15 mouse cellular contexts compared by ENCODE assay signal in the genomic region with DNA sequence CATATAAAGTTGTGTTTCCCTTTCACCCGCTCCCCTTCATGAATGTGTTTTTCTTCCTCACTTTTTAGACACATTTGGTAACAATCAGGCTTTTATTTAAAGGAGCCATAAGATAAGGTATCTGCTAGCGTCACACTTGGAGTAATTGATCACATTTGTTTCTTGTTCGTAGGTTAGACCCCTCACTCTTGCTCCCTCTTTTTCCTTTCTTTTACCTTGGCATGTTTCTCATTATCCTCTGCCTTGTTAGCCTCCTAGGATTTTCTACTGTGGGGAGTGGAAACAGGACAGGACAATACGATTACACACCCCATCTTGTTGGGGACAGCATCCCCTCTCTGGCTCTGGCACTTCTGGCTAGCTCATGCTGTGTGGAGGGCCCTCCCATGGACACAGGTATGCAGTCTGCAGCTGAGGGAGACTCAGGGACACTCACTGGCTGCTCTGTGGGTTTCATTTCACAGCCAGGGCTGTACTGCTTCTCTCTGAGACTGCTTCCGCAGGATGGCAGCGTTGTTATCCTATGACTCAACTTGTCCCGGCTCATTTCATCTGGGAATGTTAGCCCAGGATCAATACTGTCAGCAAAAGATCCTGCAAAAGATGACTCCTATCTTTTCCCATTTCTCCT.
DNase-seq lines count a peak whose midpoint lies in the region; ATAC-seq and TF ChIP-seq lines count a peak whose summit lies in the region.
"Had no signal": no experiment of that assay in that cellular context is flagged by ENCODE, and none has a peak within 500 bp of the region (broad histone marks: within the 10 kb centered on the region; RNA-seq: fewer than 3 reads in every experiment).

No protein-coding gene starts in this region.

- peaks cover 52% of the 10 kb centered on the region for H3K27me3 ChIP-seq in forebrain, embryonic 10.5 days (ENCODE audit: poor library complexity, severe bottlenecking)
- H3K27me3 ChIP-seq in forebrain, embryonic 14.5 days (replicated peaks; ENCODE audit: control insufficient read depth, insufficient read depth, low read length) = peaks cover 7% of the 10 kb centered on the region; the same call in 1 of the 2 replicates
- H3K27me3 ChIP-seq in kidney, embryonic 16.5 days (ENCODE audit: insufficient read depth, low read length) = no peaks in the 10 kb centered on the region
- H3K27me3 ChIP-seq in embryonic facial prominence, embryonic 11.5 days (ENCODE audit: control insufficient read depth, insufficient read depth, low read length) = no peaks in the 10 kb centered on the region
- H3K27me3 ChIP-seq in limb, embryonic 14.5 days (ENCODE audit: control insufficient read depth, insufficient read depth, low read length) = no peaks in the 10 kb centered on the region

- no peaks in the 10 kb centered on the region for H3K36me3 ChIP-seq in forebrain, embryonic 10.5 days (replicated peaks)
- H3K36me3 ChIP-seq in forebrain, embryonic 14.5 days (ENCODE audit: control insufficient read depth, insufficient read depth, low read length) = no peaks in the 10 kb centered on the region
- H3K36me3 ChIP-seq in kidney, embryonic 16.5 days (ENCODE audit: insufficient read depth, low read length) = no peaks in the 10 kb centered on the region
- no peaks in the 10 kb centered on the region for H3K36me3 ChIP-seq in embryonic facial prominence, embryonic 11.5 days (replicated peaks; ENCODE audit: control insufficient read depth, insufficient read depth, low read depth, low read length)
- no peaks in the 10 kb centered on the region for H3K36me3 ChIP-seq in limb, embryonic 14.5 days (ENCODE audit: control insufficient read depth, insufficient read depth, low read length)
- H3K36me3 ChIP-seq: forebrain, embryonic 15.5 days; neural tube, embryonic 13.5 days had no signal

- no peak for DNase-seq in forebrain, embryonic 10.5 days (ENCODE audit: extremely low spot score, low spot score)
- DNase-seq in forebrain, embryonic 14.5 days (ENCODE audit: low spot score) = no peak
- DNase-seq in kidney, adult 11 months = no peak
- DNase-seq in embryonic facial prominence, embryonic 11.5 days (ENCODE audit: low spot score) = peak; percentile 64
- no peak for DNase-seq in limb, embryonic 14.5 days (ENCODE audit: low spot score)
- DNase-seq in gastrocnemius, postnatal 4 days (ENCODE audit: low spot score in 2 of 2) = no peak
- DNase-seq: cerebellum, adult 11 months; gastrocnemius, postnatal 36 days; kidney, postnatal 14 days; lung, postnatal 36 days had no signal

- TF ChIP-seq POLR2A in limb, embryonic 14.5 days (IDR thresholded peaks at IDR 0.05; ENCODE audit: borderline replicate concordance, extremely low read depth, insufficient read depth, insufficient read length) = no peak

- no peak overlapping the region for H3K4me3 ChIP-seq in forebrain, embryonic 10.5 days
- no peak overlapping the region for H3K4me3 ChIP-seq in forebrain, embryonic 14.5 days (ENCODE audit: low read depth, low read length)
- no peak overlapping the region for H3K4me3 ChIP-seq in kidney, embryonic 16.5 days (ENCODE audit: low read length)
- no peak overlapping the region for H3K4me3 ChIP-seq in embryonic facial prominence, embryonic 11.5 days (ENCODE audit: low read depth, low read length)
- no peak overlapping the region for H3K4me3 ChIP-seq in limb, embryonic 14.5 days (replicated peaks; ENCODE audit: low read length)
- H3K4me3 ChIP-seq: forebrain, embryonic 15.5 days; neural tube, embryonic 13.5 days had no signal

- peak overlapping the region; percentile 78 for H3K27ac ChIP-seq in forebrain, embryonic 10.5 days
- H3K27ac ChIP-seq in forebrain, embryonic 14.5 days (ENCODE audit: low read depth, low read length) = no peak overlapping the region
- H3K27ac ChIP-seq in kidney, embryonic 16.5 days (ENCODE audit: low read length) = no peak overlapping the region
- H3K27ac ChIP-seq in embryonic facial prominence, embryonic 11.5 days (replicated peaks; ENCODE audit: low read depth, low read length) = 0 out of 2 replicates have a peak overlapping the region, but pooled peaks have one; percentile 7
- 0 out of 2 replicates have a peak overlapping the region, but pooled peaks have one; percentile 27 for H3K27ac ChIP-seq in limb, embryonic 14.5 days (replicated peaks; ENCODE audit: low read depth, low read length)
- H3K27ac ChIP-seq: forebrain, embryonic 15.5 days; neural tube, embryonic 13.5 days had no signal

- H3K9ac ChIP-seq in forebrain, embryonic 14.5 days (ENCODE audit: low read length) = no peak overlapping the region
- no peak overlapping the region for H3K9ac ChIP-seq in kidney, embryonic 16.5 days (replicated peaks; ENCODE audit: low read length)
- peak overlapping the region; percentile 26 for H3K9ac ChIP-seq in embryonic facial prominence, embryonic 11.5 days (replicated peaks; ENCODE audit: low read length)
- H3K9ac ChIP-seq in limb, embryonic 14.5 days (ENCODE audit: low read depth, low read length, severe bottlenecking) = no peak overlapping the region
- H3K9ac ChIP-seq: forebrain, embryonic 15.5 days; neural tube, embryonic 13.5 days had no signal

- peaks cover 60% of the 10 kb centered on the region for H3K4me1 ChIP-seq in forebrain, embryonic 10.5 days
- H3K4me1 ChIP-seq in forebrain, embryonic 14.5 days (ENCODE audit: control insufficient read depth, insufficient read depth, low read length) = no peaks in the 10 kb centered on the region
- peaks cover 21% of the 10 kb centered on the region for H3K4me1 ChIP-seq in kidney, embryonic 16.5 days (ENCODE audit: insufficient read depth, low read length)
- peaks cover 3% of the 10 kb centered on the region; the same call in 1 of the 2 replicates for H3K4me1 ChIP-seq in embryonic facial prominence, embryonic 11.5 days (ENCODE audit: control insufficient read depth, insufficient read depth, low read length)
- H3K4me1 ChIP-seq in limb, embryonic 14.5 days (ENCODE audit: control insufficient read depth, insufficient read depth, low read length) = peaks cover 21% of the 10 kb centered on the region
- H3K4me1 ChIP-seq: forebrain, embryonic 15.5 days had no signal

- ATAC-seq in forebrain, embryonic 14.5 days = no peak
- peak; percentile 57; the same call in 1 of the 2 replicates for ATAC-seq in kidney, embryonic 16.5 days (ENCODE audit: low FRiP score, low TSS enrichment)
- ATAC-seq in embryonic facial prominence, embryonic 11.5 days (replicated peaks; ENCODE audit: insufficient number of reproducible peaks, low FRiP score, low TSS enrichment, low read depth) = peak; percentile 29; the same call in 1 of the 2 replicates
- ATAC-seq in limb, embryonic 14.5 days (ENCODE audit: low FRiP score, low read depth) = no peak
- no peak for ATAC-seq in erythroblast, adult 5-6 weeks (replicated peaks; ENCODE audit: low FRiP score, poor library complexity, severe bottlenecking)
- ATAC-seq: activated CD4-positive, CD25-positive, alpha-beta regulatory T cell, adult 4 months; forebrain, embryonic 15.5 days had no signal

- 27% methylated on average over 7 of the region's 7 CpGs for WGBS in forebrain, embryonic 10.5 days
- 28% methylated on average over 7 of the region's 7 CpGs for WGBS in forebrain, embryonic 14.5 days
- WGBS in kidney, embryonic 16.5 days = 25% methylated on average over 7 of the region's 7 CpGs
- 12% methylated on average over 7 of the region's 7 CpGs for WGBS in embryonic facial prominence, embryonic 11.5 days
- 11% methylated on average over 7 of the region's 7 CpGs for WGBS in limb, embryonic 14.5 days

- H3K4me2 ChIP-seq in forebrain, embryonic 14.5 days (ENCODE audit: low read length) = no peak overlapping the region
- H3K4me2 ChIP-seq in kidney, embryonic 16.5 days (replicated peaks; ENCODE audit: low read depth, low read length) = no peak overlapping the region
- no peak overlapping the region for H3K4me2 ChIP-seq in embryonic facial prominence, embryonic 11.5 days (ENCODE audit: low read depth, low read length)
- no peak overlapping the region; the same call in 1 of the 2 replicates for H3K4me2 ChIP-seq in limb, embryonic 14.5 days (replicated peaks; ENCODE audit: low read depth, low read length, severe bottlenecking)
- H3K4me2 ChIP-seq: forebrain, embryonic 15.5 days; neural tube, embryonic 13.5 days had no signal

- H3K9me3 ChIP-seq in forebrain, embryonic 10.5 days = no peaks in the 10 kb centered on the region
- H3K9me3 ChIP-seq in forebrain, embryonic 14.5 days (replicated peaks; ENCODE audit: control insufficient read depth, low read length) = no peaks in the 10 kb centered on the region
- H3K9me3 ChIP-seq in kidney, embryonic 16.5 days (ENCODE audit: low read length) = no peaks in the 10 kb centered on the region
- H3K9me3 ChIP-seq in embryonic facial prominence, embryonic 11.5 days (replicated peaks; ENCODE audit: control insufficient read depth, low read length) = no peaks in the 10 kb centered on the region
- H3K9me3 ChIP-seq in limb, embryonic 14.5 days (ENCODE audit: control insufficient read depth, low read length) = no peaks in the 10 kb centered on the region
- H3K9me3 ChIP-seq: forebrain, embryonic 15.5 days; neural tube, embryonic 13.5 days had no signal

Comparison
In these comparisons a context has a peak if more than half of its experiments do, and no peak if none do; other contexts are left out.
1. H3K27ac ChIP-seq: peak in forebrain, embryonic 10.5 days (single experiment), embryonic facial prominence, embryonic 11.5 days (single experiment) and limb, embryonic 14.5 days (single experiment); none in forebrain, embryonic 14.5 days (single experiment) and kidney, embryonic 16.5 days (single experiment).
2. ATAC-seq: peak in kidney, embryonic 16.5 days (single experiment) and embryonic facial prominence, embryonic 11.5 days (single experiment); none in forebrain, embryonic 14.5 days (single experiment), limb, embryonic 14.5 days (single experiment) and erythroblast, adult 5-6 weeks (single experiment).